Mouse (Mus musculus) cerebellum, adult 2 months (tissue): ENCODE data around the gene Mta2.

ENCODE experiments used
- CTCF ChIP-seq: fragments of 200-500 bp; IDR thresholded peaks from 2 replicates; pipeline ENCODE4 v1.5.1; 2011; ENCODE audit warnings: low read depth, mild to moderate bottlenecking, control low read depth, low read length, moderate library complexity, borderline replicate concordance; ENCODE audit not compliant: insufficient read depth
- POLR2A ChIP-seq: fragments of 200-500 bp; IDR thresholded peaks from 2 replicates; pipeline ENCODE4 v1.6.1; 2011; ENCODE audit warnings: low read length, control low read depth, borderline replicate concordance; ENCODE audit not compliant: insufficient read depth

DNA sequence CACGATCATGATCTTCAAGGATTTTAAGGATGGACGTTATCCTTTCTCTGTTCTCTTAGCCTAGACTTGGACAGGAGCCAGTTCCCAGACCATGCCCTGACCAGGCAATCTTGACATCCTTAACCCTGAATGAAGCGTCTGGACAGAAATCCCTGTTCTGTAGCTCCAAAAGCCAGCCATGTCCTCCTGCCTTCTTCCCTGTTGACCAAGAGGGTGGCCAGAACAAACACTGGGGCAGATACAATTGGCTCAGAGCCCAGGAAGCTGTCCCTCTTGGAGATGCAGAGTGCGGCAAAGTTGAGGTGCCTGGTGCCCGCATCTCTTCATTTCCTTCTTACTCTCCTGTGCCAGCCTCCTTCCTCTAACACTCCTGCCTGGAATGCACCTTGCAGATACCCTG lies 44.2 kb downstream of the Mta2 start:
- TF ChIP-seq CTCF (no peak), POLR2A (no peak)
